Mouse (Mus musculus) liver, embryonic 15.5 days (tissue): ENCODE data around the gene Usp12. TPM values are rescaled to one million over a fixed set of nuclear protein-coding genes. Genes with fewer than 3 reads are reported as not detected.
"Not testable (repeated sequence)": the region's sequence is repeated elsewhere in the genome, so short reads cannot be mapped to it uniquely, and the experiment has no call there.

Experiments
- ATAC-seq: fragments of 200-750 bp; cut with Nextera tagmentation; 2 replicates; pipeline ENCODE4 v1.8.0; 2017; ENCODE audit warnings: moderate number of reproducible peaks, mild to moderate bottlenecking, moderate library complexity; ENCODE audit not compliant: insufficient read depth
- H3K27ac ChIP-seq: fragments of 300-500 bp; sonication (generic); replicated peaks from 2 replicates; pipeline ENCODE4 v1.5.1; 2015; ENCODE audit warnings: mild to moderate bottlenecking, inconsistent platforms
- H3K27me3 ChIP-seq: fragments of 300-500 bp; sonication (generic); 2 replicates; pipeline ENCODE4 v1.6.1; 2015; ENCODE audit warnings: mild to moderate bottlenecking, inconsistent platforms
- H3K36me3 ChIP-seq: fragments of 300-500 bp; sonication (generic); replicated peaks from 2 replicates; pipeline ENCODE4 v1.6.1; 2015; ENCODE audit warnings: moderate library complexity, mild to moderate bottlenecking, inconsistent platforms
- H3K4me1 ChIP-seq: fragments of 300-500 bp; sonication (generic); replicated peaks from 2 replicates; pipeline ENCODE4 v1.6.1; 2015; ENCODE audit warnings: inconsistent platforms
- H3K4me2 ChIP-seq: fragments of 300-500 bp; sonication (generic); 2 replicates; pipeline ENCODE4 v1.6.1; 2015; ENCODE audit warnings: moderate library complexity, mild to moderate bottlenecking, inconsistent platforms
- H3K4me3 ChIP-seq: fragments of 300-500 bp; sonication (generic); replicated peaks from 2 replicates; pipeline ENCODE4 v1.5.1; 2015; ENCODE audit warnings: mild to moderate bottlenecking, inconsistent platforms
- H3K9ac ChIP-seq: fragments of 300-500 bp; sonication (generic); 2 replicates; pipeline ENCODE4 v1.6.1; 2015; ENCODE audit warnings: moderate library complexity, mild to moderate bottlenecking, inconsistent platforms
- H3K9me3 ChIP-seq: fragments of 300-500 bp; sonication (generic); replicated peaks from 2 replicates; pipeline ENCODE4 v1.6.1; 2016; ENCODE audit warnings: inconsistent platforms
- WGBS: fragments of 180-500 bp; shearing (Covaris S2); methylation state at CpG from one replicate; pipeline ENCODE4 v1.1.7; 2015; ENCODE audit warnings: mixed read lengths; ENCODE audit not compliant: insufficient replicate concordance; 5-methylcytosine and 5-hydroxymethylcytosine counted together
- polyA plus RNA-seq: library from polyadenylated mRNA; unstranded; fragments of >200 nt; fragmentation: Nextera tagmentation; extraction: Ambion mirVana; gene quantifications from 2 replicates; pipeline ENCODE4 v1.2.1, GENCODE M21; 2015

Gene Usp12
- polyA plus RNA-seq, 1 experiment from 2014 or later = 7.5 TPM

GRCm38 (mm10) chr5:146749857-146750256 is 44.9 kb downstream of the Usp12 start:
- peaks cover 39% of the 10 kb centered on the region for H3K36me3 ChIP-seq
- no peaks in the 10 kb centered on the region for H3K27me3 ChIP-seq
- H3K4me1 ChIP-seq = peaks cover 10% of the 10 kb centered on the region; the same call in 1 of the 2 replicates
- H3K9me3 ChIP-seq = no peaks in the 10 kb centered on the region
- no peak overlapping the region for H3K4me2 ChIP-seq
- H3K27ac ChIP-seq = no peak overlapping the region
- no peak for ATAC-seq
- no peak overlapping the region for H3K4me3 ChIP-seq
- H3K9ac ChIP-seq = no peak overlapping the region
- 60% methylated on average over 5 of the region's 5 CpGs for WGBS

GRCm38 (mm10) chr5:146736970-146737495 is 57.8 kb downstream of the Usp12 start:
- Histone ChIP-seq H3K4me2 (no peak overlapping the region), H3K27ac (no peak overlapping the region), H3K27me3 (no peaks in the 10 kb centered on the region), H3K4me1 (no peaks in the 10 kb centered on the region), H3K36me3 (peaks cover 44% of the 10 kb centered on the region), H3K9me3 (no peaks in the 10 kb centered on the region), H3K9ac (no peak overlapping the region), H3K4me3 (no peak overlapping the region)
- ATAC-seq = no peak
- WGBS = 84% methylated on average over 9 of the region's 9 CpGs

- Histone ChIP-seq H3K9me3 (no peaks in the 10 kb centered on the region), H3K36me3 (peaks cover 43% of the 10 kb centered on the region), H3K27ac (no peak overlapping the region), H3K4me2 (no peak overlapping the region), H3K4me1 (no peaks in the 10 kb centered on the region), H3K27me3 (no peaks in the 10 kb centered on the region), H3K4me3 (no peak overlapping the region), H3K9ac (no peak overlapping the region)
- no peak for ATAC-seq
- WGBS = 79% methylated on average over 18 of the region's 18 CpGs
Measured at GRCm38 (mm10) chr5:146736348-146736747, 58.5 kb downstream of the Usp12 start.

- H3K4me3 ChIP-seq, H3K27ac ChIP-seq, H3K27me3 ChIP-seq, H3K9ac ChIP-seq, H3K9me3 ChIP-seq, ATAC-seq, H3K4me2 ChIP-seq, H3K4me1 ChIP-seq: not testable (repeated sequence)
- peaks cover 35% of the 10 kb centered on the region for H3K36me3 ChIP-seq
- WGBS = 93% methylated on average over 1 of the region's 9 CpGs
Measured at GRCm38 (mm10) chr5:146735054-146735453, 59.8 kb downstream of the Usp12 start.

- Histone ChIP-seq H3K27ac (no peak overlapping the region), H3K4me2 (no peak overlapping the region), H3K4me3 (no peak overlapping the region), H3K27me3 (no peaks in the 10 kb centered on the region), H3K36me3 (peaks cover 25% of the 10 kb centered on the region), H3K9me3 (no peaks in the 10 kb centered on the region), H3K9ac (no peak overlapping the region), H3K4me1 (no peaks in the 10 kb centered on the region)
- 68% methylated on average over 12 of the region's 12 CpGs for WGBS
- ATAC-seq = peak; percentile 32; the same call in 1 of the 2 replicates
Measured at GRCm38 (mm10) chr5:146733888-146734640, 60.7 kb downstream of the Usp12 start.

GRCm38 (mm10) chr5:146733372-146733771 is 61.4 kb downstream of the Usp12 start:
- no peaks in the 10 kb centered on the region for H3K9me3 ChIP-seq
- no peak overlapping the region for H3K4me2 ChIP-seq
- no peak overlapping the region for H3K4me3 ChIP-seq
- no peak for ATAC-seq
- no peaks in the 10 kb centered on the region for H3K4me1 ChIP-seq
- WGBS = 85% methylated on average over 7 of the region's 7 CpGs
- H3K27ac ChIP-seq = no peak overlapping the region
- peaks cover 20% of the 10 kb centered on the region for H3K36me3 ChIP-seq
- no peaks in the 10 kb centered on the region for H3K27me3 ChIP-seq
- no peak overlapping the region for H3K9ac ChIP-seq

GRCm38 (mm10) chr5:146727006-146727405 is 67.8 kb downstream of the Usp12 start:
- ATAC-seq = no peak
- no peak overlapping the region for H3K27ac ChIP-seq
- H3K9me3 ChIP-seq = no peaks in the 10 kb centered on the region
- WGBS = 66% methylated on average over 4 of the region's 4 CpGs
- no peaks in the 10 kb centered on the region for H3K36me3 ChIP-seq
- H3K4me2 ChIP-seq = no peak overlapping the region
- H3K9ac ChIP-seq = no peak overlapping the region
- no peak overlapping the region for H3K4me3 ChIP-seq
- H3K4me1 ChIP-seq = no peaks in the 10 kb centered on the region
- no peaks in the 10 kb centered on the region for H3K27me3 ChIP-seq

- H3K4me3 ChIP-seq = no peak overlapping the region
- H3K9me3 ChIP-seq = no peaks in the 10 kb centered on the region
- H3K9ac ChIP-seq = no peak overlapping the region
- H3K4me2 ChIP-seq = no peak overlapping the region
- H3K36me3 ChIP-seq = no peaks in the 10 kb centered on the region
- no peaks in the 10 kb centered on the region for H3K4me1 ChIP-seq
- WGBS = 51% methylated on average over 3 of the region's 3 CpGs
- ATAC-seq = no peak
- H3K27me3 ChIP-seq = no peaks in the 10 kb centered on the region
- no peak overlapping the region for H3K27ac ChIP-seq
Measured at GRCm38 (mm10) chr5:146724956-146725355, 69.8 kb downstream of the Usp12 start.

- H3K9ac ChIP-seq = no peak overlapping the region
- no peaks in the 10 kb centered on the region for H3K9me3 ChIP-seq
- H3K4me1 ChIP-seq = no peaks in the 10 kb centered on the region
- no peak for ATAC-seq
- 84% methylated on average over 5 of the region's 5 CpGs for WGBS
- H3K4me2 ChIP-seq = no peak overlapping the region
- H3K27ac ChIP-seq = no peak overlapping the region
- H3K36me3 ChIP-seq = no peaks in the 10 kb centered on the region
- no peak overlapping the region for H3K4me3 ChIP-seq
- no peaks in the 10 kb centered on the region for H3K27me3 ChIP-seq
Measured at GRCm38 (mm10) chr5:146723452-146723851, 71.4 kb downstream of the Usp12 start.

GRCm38 (mm10) chr5:146722226-146722625 is 72.6 kb downstream of the Usp12 start:
- no peak overlapping the region for H3K27ac ChIP-seq
- no peak overlapping the region for H3K9ac ChIP-seq
- no peaks in the 10 kb centered on the region for H3K27me3 ChIP-seq
- no peak for ATAC-seq
- H3K4me1 ChIP-seq = no peaks in the 10 kb centered on the region
- H3K9me3 ChIP-seq = no peaks in the 10 kb centered on the region
- H3K4me3 ChIP-seq = no peak overlapping the region
- no peak overlapping the region for H3K4me2 ChIP-seq
- H3K36me3 ChIP-seq = no peaks in the 10 kb centered on the region
- WGBS = 58% methylated on average over 14 of the region's 14 CpGs

- no peaks in the 10 kb centered on the region for H3K27me3 ChIP-seq
- ATAC-seq = no peak
Measured at GRCm38 (mm10) chr5:146719584-146720356, 75.0 kb downstream of the Usp12 start.

More at GRCm38 (mm10) chr5:146719584-146720356, 75.0 kb downstream of the Usp12 start:
- H3K27ac ChIP-seq = no peak overlapping the region
- WGBS = 67% methylated on average over 27 of the region's 27 CpGs
- no peak overlapping the region for H3K4me3 ChIP-seq
- no peak overlapping the region for H3K4me2 ChIP-seq
- H3K4me1 ChIP-seq = no peaks in the 10 kb centered on the region
- H3K36me3 ChIP-seq = no peaks in the 10 kb centered on the region
- H3K9ac ChIP-seq = no peak overlapping the region
- no peaks in the 10 kb centered on the region for H3K9me3 ChIP-seq
